Mouse (Mus musculus) small intestine, adult 2 months (tissue): ENCODE measurements around the gene Mettl7a1.
"Not testable (repeated sequence)": the region's sequence is repeated elsewhere in the genome, so short reads cannot be mapped to it uniquely, and the experiment has no call there.

Source experiments
- CTCF ChIP-seq: fragments of 200-500 bp; IDR thresholded peaks from 2 replicates; pipeline ENCODE4 v1.5.1; 2012; ENCODE audit warnings: low read depth, mild to moderate bottlenecking, control low read depth, inconsistent platforms, low read length, moderate library complexity, mixed read lengths; ENCODE audit not compliant: insufficient replicate concordance, insufficient read length; ENCODE audit errors: extremely low read depth
- POLR2A ChIP-seq: fragments of 200-500 bp; IDR thresholded peaks from 2 replicates; pipeline ENCODE4 v1.6.1; 2012; ENCODE audit warnings: low read depth, mild to moderate bottlenecking, control low read depth, inconsistent platforms, low read length, moderate library complexity

DNA sequence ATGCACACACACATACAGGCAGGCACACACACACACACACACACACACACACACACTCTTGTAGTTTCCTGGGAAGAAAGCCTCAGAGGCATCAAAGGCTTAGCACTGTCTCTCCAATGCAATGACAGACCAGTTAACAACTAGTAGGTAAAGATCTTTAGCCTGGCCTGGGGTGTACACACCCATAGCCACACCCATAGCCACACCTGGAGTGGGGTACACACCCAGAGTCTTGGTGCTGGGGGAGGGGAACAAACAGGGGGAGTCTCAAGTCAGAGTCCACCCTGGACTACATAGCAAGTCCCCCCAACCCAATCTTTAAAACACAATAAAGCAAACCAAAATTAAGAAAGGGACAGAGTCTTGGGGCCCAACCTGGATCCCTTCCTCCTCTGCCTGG is 33.4 kb downstream of the Mettl7a1 start:
- not testable (repeated sequence) for TF ChIP-seq POLR2A, CTCF
